Mouse (Mus musculus): ENCODE data around the gene B3gat3. TPM values are rescaled to one million over a fixed set of nuclear protein-coding genes. Genes with fewer than 3 reads are reported as not detected.
"Not testable (repeated sequence)": the region's sequence is repeated elsewhere in the genome, so short reads cannot be mapped to it uniquely, and the experiment has no call there.

The B3gat3 gene
- total RNA-seq, 2 experiments from 2014 or later, result 21.4 to 24.2 TPM

DNA sequence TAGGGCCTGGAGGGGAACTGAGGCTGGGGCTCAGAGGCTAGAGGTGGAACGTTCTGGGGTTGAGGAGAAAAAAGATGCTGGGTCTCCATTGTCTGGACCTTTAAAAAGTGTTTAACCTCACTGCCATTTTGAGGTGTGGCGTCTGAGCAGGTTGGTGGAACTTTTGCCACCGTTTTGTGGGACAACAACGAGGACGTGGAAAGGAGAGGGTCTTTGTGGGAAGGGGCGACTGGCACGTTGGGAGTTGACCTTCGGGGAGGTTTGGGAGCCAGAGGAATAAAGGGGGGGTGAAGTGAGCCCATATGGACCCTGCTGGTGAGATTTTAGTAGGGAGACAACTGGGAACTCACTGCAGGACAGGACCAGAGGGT lies 47.2 kb downstream of the B3gat3 start:
- intact Hi-C loops (cut with DNase I; ENCODE audit: low total_unique reads), result no loop called here

DNA sequence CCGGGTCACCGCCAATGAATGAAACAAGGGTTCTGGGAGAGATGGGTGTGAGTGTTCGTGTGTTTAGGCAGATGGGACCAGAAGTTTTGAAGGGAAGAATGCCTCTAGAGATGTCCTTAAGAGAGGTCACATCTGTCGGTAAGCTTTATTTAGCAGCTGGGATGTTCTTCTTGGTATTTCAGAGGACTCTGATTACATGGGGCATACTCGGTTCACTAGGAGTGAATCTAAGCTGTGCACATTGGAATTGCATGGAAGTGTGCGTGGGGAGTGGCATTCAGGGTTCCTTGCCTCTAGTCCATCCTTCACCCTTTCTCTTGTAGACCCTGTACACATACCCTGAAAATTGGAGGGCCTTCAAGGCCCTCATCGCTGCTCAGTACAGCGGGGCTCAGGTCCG lies 47.7 kb downstream of the B3gat3 start:
- DNase-seq, result no peak
- intact Hi-C loops (cut with DNase I; ENCODE audit: low total_unique reads), result no loop called here

More for the DNA sequence above, 47.2 kb downstream of the B3gat3 start:
- DNase-seq, result no peak

DNA sequence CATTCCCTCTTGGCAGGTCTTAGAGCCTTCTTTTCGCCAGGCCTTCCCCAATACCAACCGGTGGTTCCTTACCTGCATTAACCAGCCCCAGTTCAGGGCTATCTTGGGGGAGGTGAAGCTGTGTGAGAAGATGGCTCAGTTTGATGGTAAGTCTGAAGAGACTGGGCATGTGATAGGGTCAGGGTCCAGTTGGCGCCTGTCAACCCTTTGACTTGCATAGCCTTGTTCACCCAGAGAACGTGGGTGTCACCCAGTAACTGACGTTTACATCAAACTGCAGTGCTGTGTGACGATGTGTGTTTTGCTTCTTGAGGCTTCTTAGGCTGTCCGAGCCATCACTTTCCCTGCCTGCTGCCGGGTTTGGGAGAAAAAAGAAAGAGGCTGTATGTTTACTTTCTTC lies 52.3 kb downstream of the B3gat3 start:
- intact Hi-C loops (cut with DNase I; ENCODE audit: low total_unique reads); DNase-seq: not testable (repeated sequence)

DNA sequence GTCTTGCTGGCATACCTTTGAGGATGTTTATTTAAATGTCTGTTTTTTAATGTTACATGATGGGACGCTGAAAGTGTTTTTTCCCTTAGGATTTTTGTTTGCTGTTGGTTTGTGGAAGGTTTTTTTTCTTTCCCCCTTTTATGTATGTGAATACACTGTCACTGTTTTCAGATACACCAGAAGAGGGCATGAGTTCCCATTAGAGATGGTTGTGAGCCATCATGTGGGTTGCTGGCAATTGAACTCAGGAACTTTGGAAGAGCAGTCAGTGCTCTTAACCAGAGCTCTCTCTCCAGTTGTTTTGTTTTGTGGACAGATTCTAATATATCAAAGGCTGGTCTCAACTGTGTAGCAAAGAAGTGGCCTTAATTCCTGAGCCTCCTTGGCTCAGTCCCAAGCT lies 54.5 kb downstream of the B3gat3 start:
- DNase-seq, result no peak
- intact Hi-C loops (cut with DNase I; ENCODE audit: low total_unique reads), result loop anchor here (5.0 kb wide), 1 partner anchor 108 kb away; no protein-coding TSS in a partner anchor

DNA sequence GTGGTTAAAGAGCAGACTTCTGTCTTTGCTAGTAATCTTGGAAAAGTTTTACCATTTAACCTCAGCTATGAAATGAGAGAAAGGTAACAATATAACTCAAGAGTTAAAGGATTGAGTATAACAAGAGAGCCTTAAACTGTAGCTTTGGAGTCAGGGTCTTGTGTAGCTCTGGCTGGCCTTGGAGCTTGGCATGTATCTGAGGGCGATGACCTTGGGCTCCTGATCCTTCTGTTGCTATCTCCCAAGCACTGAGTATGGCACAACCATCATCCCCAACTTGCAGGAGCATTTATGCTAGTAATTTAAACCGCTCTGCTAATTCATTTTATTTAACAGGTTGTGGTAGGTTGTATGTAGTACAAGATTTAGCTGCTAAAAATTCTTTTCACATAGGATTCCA lies 55.3 kb downstream of the B3gat3 start:
- DNase-seq, result no peak
- intact Hi-C loops (cut with DNase I; ENCODE audit: low total_unique reads), result loop anchor here (5.0 kb wide), 1 partner anchor 107 kb away; no protein-coding TSS in a partner anchor

DNA sequence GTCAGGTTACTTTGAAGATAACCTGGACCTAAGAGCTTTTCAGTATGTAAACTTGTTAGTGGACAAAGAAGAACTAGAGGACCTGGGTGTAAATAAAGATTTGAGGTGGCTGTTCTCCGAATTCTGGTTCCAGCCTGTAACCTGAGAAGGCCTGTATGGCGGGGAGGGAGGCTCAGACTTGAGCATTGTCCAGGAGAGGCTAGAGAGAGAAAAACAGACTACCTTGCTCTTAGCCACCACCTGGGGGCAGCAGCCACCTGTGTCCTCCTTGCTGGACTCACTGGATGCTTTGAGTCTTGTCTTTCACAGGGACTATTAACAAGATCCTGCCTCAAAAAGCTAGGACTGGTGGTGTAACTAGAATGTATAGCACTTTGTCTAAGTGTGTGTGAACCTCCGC lies 56.4 kb downstream of the B3gat3 start:
- DNase-seq, result peak; percentile 63
- intact Hi-C loops (cut with DNase I; ENCODE audit: low total_unique reads), result loop anchor here (5.0 kb wide), 1 partner anchor 106 kb away; no protein-coding TSS in a partner anchor

Small RNA genes lying within 50 kb of the gene (microRNA-seq; reads per million reads assigned to microRNA genes)
- 0 reads per million in 2 experiments for gene Mir5136

Other genes with a start within 250 kb of the B3gat3 start
- 10 to 100 TPM; 24.6 to 26.8 TPM for gene Slc3a2, start 197.0 kb upstream of the B3gat3 start, total RNA-seq (2021)
- 10 to 100 TPM; 21.7 to 23.4 TPM for gene Wdr74, start 184.5 kb upstream of the B3gat3 start, total RNA-seq (2021)
- not detected for gene 1700092M07Rik, start 179.7 kb upstream of the B3gat3 start, total RNA-seq (2021)
- gene Stx5a, start 179.0 kb upstream of the B3gat3 start, total RNA-seq (2021), result 10 to 100 TPM; 24.1 to 28.0 TPM
- 10 to 100 TPM; 32.5 to 33.2 TPM for gene Nxf1, start 163.3 kb upstream of the B3gat3 start, total RNA-seq (2021)
- gene Tmem223, start 149.4 kb upstream of the B3gat3 start, total RNA-seq (2021), result 10 to 100 TPM; 78.5 to 81.9 TPM
- 10 to 100 TPM in 1 of 2 experiments, 1 to 10 TPM in 1; 9.7 to 11.1 TPM for gene Tmem179b, start 145.9 kb upstream of the B3gat3 start, total RNA-seq (2021)
- gene Taf6l, start 134.0 kb upstream of the B3gat3 start, total RNA-seq (2021), result 1 to 10 TPM; 9.0 to 9.4 TPM
- 10 to 100 TPM; 34.1 to 35.5 TPM for gene Polr2g, start 121.8 kb upstream of the B3gat3 start, total RNA-seq (2021)
- 1 to 10 TPM in 1 of 2 experiments, under 1 TPM in 1; 0.62 to 1.5 TPM for gene Zbtb3, start 117.8 kb upstream of the B3gat3 start, total RNA-seq (2021)
- 10 to 100 TPM in 1 of 2 experiments, 1 to 10 TPM in 1; 9.6 to 10.7 TPM for gene Ttc9c, start 101.0 kb upstream of the B3gat3 start, total RNA-seq (2021)
- gene Hnrnpul2, start 100.4 kb upstream of the B3gat3 start, total RNA-seq (2021), result 10 to 100 TPM; 35.4 to 37.3 TPM
- gene AC129217.1, start 90.6 kb upstream of the B3gat3 start, total RNA-seq (2021), result not detected
- 10 to 100 TPM; 14.4 to 15.6 TPM for gene Bscl2, start 82.9 kb upstream of the B3gat3 start, total RNA-seq (2021)
- gene Gng3, start 81.2 kb upstream of the B3gat3 start, total RNA-seq (2021), result not detected
- gene Lrrn4cl, start 69.6 kb upstream of the B3gat3 start, total RNA-seq (2021), result 10 to 100 TPM in 1 of 2 experiments, 1 to 10 TPM in 1; 7.8 to 11.0 TPM
- gene Ubxn1, start 48.9 kb upstream of the B3gat3 start, total RNA-seq (2021), result 100 to 1,000 TPM; 182 to 211 TPM
- 10 to 100 TPM; 55.1 to 64.7 TPM for gene Uqcc3, start 39.5 kb upstream of the B3gat3 start, total RNA-seq (2021)
- gene Lbhd1, start 36.6 kb upstream of the B3gat3 start, total RNA-seq (2021), result 1 to 10 TPM; 4.4 to 6.7 TPM
- not detected for gene Gm49403, start 36.4 kb upstream of the B3gat3 start, total RNA-seq (2021)
- gene 1810009A15Rik, start 31.5 kb upstream of the B3gat3 start, total RNA-seq (2021), result 10 to 100 TPM; 20.3 to 26.3 TPM
- 1 to 10 TPM in 1 of 2 experiments, not detected in 1; 3.3 TPM for gene Gm49416, start 31.4 kb upstream of the B3gat3 start, total RNA-seq (2021)
- 10 to 100 TPM in 1 of 2 experiments, 1 to 10 TPM in 1; 9.5 to 10.3 TPM for gene Ints5, start 27.4 kb upstream of the B3gat3 start, total RNA-seq (2021)
- 10 to 100 TPM; 30.7 to 34.3 TPM for gene Ganab, start 22.3 kb upstream of the B3gat3 start, total RNA-seq (2021)
- gene Rom1, start 9.0 kb downstream of the B3gat3 start, total RNA-seq (2021), result 1 to 10 TPM; 4.9 to 6.0 TPM
- 1 to 10 TPM; 8.6 to 8.9 TPM for gene Eml3, start 9.2 kb downstream of the B3gat3 start, total RNA-seq (2021)
- 10 to 100 TPM; 27.4 to 27.9 TPM for gene Mta2, start 21.5 kb downstream of the B3gat3 start, total RNA-seq (2021)
- gene Tut1, start 33.5 kb downstream of the B3gat3 start, total RNA-seq (2021), result 1 to 10 TPM; 8.2 to 8.4 TPM
- gene Eef1g, start 46.7 kb downstream of the B3gat3 start, total RNA-seq (2021), result 100 to 1,000 TPM; 500 to 587 TPM
- 100 to 1,000 TPM; 194 to 197 TPM for gene Ahnak, start 68.9 kb downstream of the B3gat3 start, total RNA-seq (2021)
- gene Scgb1a1, start 167.6 kb downstream of the B3gat3 start, total RNA-seq (2021), result not detected
- gene Asrgl1, start 215.3 kb downstream of the B3gat3 start, total RNA-seq (2021), result 10 to 100 TPM; 15.6 to 18.5 TPM

All from gastrocnemius, postnatal 14 days (tissue).